Mouse (Mus musculus) CD8-positive naive resting alpha-beta T cell, adult 57 days (primary cell): ENCODE measurements around the gene Saa1. TPM values are rescaled to one million over a fixed set of nuclear protein-coding genes. Genes with fewer than 3 reads are reported as not detected.

Source experiments
- total RNA-seq: library from RNA; stranded (reverse); gene quantifications from one replicate; pipeline ENCODE4 v1.2.4, GENCODE M21; 2023

The Saa1 gene
- total RNA-seq = not detected

GRCm38 (mm10) chr7:46742880-46743279 lies at the start of gene Saa1:
Gene Saa1 (minus strand): TSS chr7:46742980.

GRCm38 (mm10) chr7:46751490-46751889 lies 8.7 kb upstream of the Saa1 start, which contains the start of gene Saa2:
Gene Saa2 (plus strand): TSS chr7:46751790.

GRCm38 (mm10) chr7:46732458-46732857 lies 10.3 kb downstream of the Saa1 start, which contains the start of gene Saa4:
Gene Saa4 (minus strand): TSS chr7:46732603.

GRCm38 (mm10) chr7:46715600-46715999 lies 27.2 kb downstream of the Saa1 start, which contains the start of gene Saa3:
Gene Saa3 (minus strand): TSS chr7:46715700.

GRCm38 (mm10) chr7:46710390-46710844 lies 32.4 kb downstream of the Saa1 start, which contains the start of gene Saal1:
Gene Saal1 (minus strand): TSS chr7:46710680.

Other genes with a start within 250 kb of the Saa1 start
- 17.8 TPM for gene Sergef, start 103.2 kb downstream of the Saa1 start, total RNA-seq
- not detected for gene Tph1, start 70.4 kb downstream of the Saa1 start, total RNA-seq
- 15.2 TPM for gene Saal1, start 32.3 kb downstream of the Saa1 start, total RNA-seq
- gene Saa3, start 27.3 kb downstream of the Saa1 start, total RNA-seq = not detected
- gene Saa4, start 10.4 kb downstream of the Saa1 start, total RNA-seq = not detected
- not detected for gene Saa2, start 8.8 kb upstream of the Saa1 start, total RNA-seq
- 40.6 TPM for gene Hps5, start 53.1 kb upstream of the Saa1 start, total RNA-seq
- 52.7 TPM for gene Gtf2h1, start 53.1 kb upstream of the Saa1 start, total RNA-seq
- gene Ldha, start 98.5 kb upstream of the Saa1 start, total RNA-seq = 212 TPM
- not detected for gene Ldhc, start 118.2 kb upstream of the Saa1 start, total RNA-seq
- 54.3 TPM for gene Tsg101, start 177.0 kb upstream of the Saa1 start, total RNA-seq
- gene Uevld, start 215.5 kb upstream of the Saa1 start, total RNA-seq = 4.4 TPM
- not detected for gene Gm9999, start 240.6 kb upstream of the Saa1 start, total RNA-seq